Mouse (Mus musculus) neural tube, embryonic 14.5 days (tissue): ENCODE data around the gene Rims4. TPM values are rescaled to one million over a fixed set of nuclear protein-coding genes. Genes with fewer than 3 reads are reported as not detected.

Experiments used
- ATAC-seq: fragments of 200-750 bp; cut with Nextera tagmentation; 2 replicates; pipeline ENCODE4 v1.8.0; 2017; ENCODE audit warnings: low read depth, mild to moderate bottlenecking, moderate TSS enrichment, moderate library complexity
- H3K27ac ChIP-seq: fragments of 300-500 bp; sonication (generic); 2 replicates; pipeline ENCODE4 v1.5.1; 2014; ENCODE audit warnings: low read depth, mild to moderate bottlenecking, control low read depth, low read length, moderate library complexity, mixed read lengths
- H3K27me3 ChIP-seq: fragments of 300-500 bp; sonication (generic); 2 replicates; pipeline ENCODE4 v1.6.1; 2014; ENCODE audit warnings: low read length; ENCODE audit not compliant: control insufficient read depth, insufficient read depth
- H3K36me3 ChIP-seq: fragments of 300-500 bp; sonication (generic); 2 replicates; pipeline ENCODE4 v1.6.1; 2014; ENCODE audit warnings: low read length, mixed read lengths; ENCODE audit not compliant: control insufficient read depth, insufficient read depth
- H3K4me1 ChIP-seq: fragments of 300-500 bp; sonication (generic); 2 replicates; pipeline ENCODE4 v1.6.1; 2014; ENCODE audit warnings: low read length; ENCODE audit not compliant: control insufficient read depth, insufficient read depth
- H3K4me2 ChIP-seq: fragments of 300-500 bp; sonication (generic); 2 replicates; pipeline ENCODE4 v1.6.1; 2014; ENCODE audit warnings: mild to moderate bottlenecking, low read depth, low read length, control low read depth
- H3K4me3 ChIP-seq: fragments of 300-500 bp; sonication (generic); 2 replicates; pipeline ENCODE4 v1.5.1; 2014; ENCODE audit warnings: low read depth, low read length, control low read depth, mixed read lengths
- H3K9ac ChIP-seq: fragments of 300-500 bp; sonication (generic); replicated peaks from 2 replicates; pipeline ENCODE4 v1.6.1; 2014; ENCODE audit warnings: low read depth, mild to moderate bottlenecking, control low read depth, low read length, mixed read lengths
- H3K9me3 ChIP-seq: fragments of 300-500 bp; sonication (generic); 2 replicates; pipeline ENCODE4 v1.6.1; 2016; ENCODE audit warnings: low read length; ENCODE audit not compliant: control insufficient read depth
- WGBS: fragments of 180-500 bp; shearing (Covaris S2); extraction: QIAGEN DNeasy Blood & Tissue Kit; methylation state at CpG from one replicate; pipeline ENCODE4 v1.1.7; 2014; 5-methylcytosine and 5-hydroxymethylcytosine counted together
- polyA plus RNA-seq: library from polyadenylated mRNA; unstranded; fragments of >200 nt; fragmentation: Nextera tagmentation; extraction: Ambion mirVana; gene quantifications from 2 replicates; pipeline ENCODE4 v1.2.1, GENCODE M21; 2014

The Rims4 gene
- polyA plus RNA-seq, 1 experiment from 2014 or later, result 6.1 TPM

GRCm38 (mm10) chr2:163943056-163943455, 24.6 kb upstream of the Rims4 start:
- no peak for ATAC-seq
- 84% methylated on average over 6 of the region's 6 CpGs for WGBS
- Histone ChIP-seq H3K9me3 (no peaks in the 10 kb centered on the region), H3K4me2 (no peak overlapping the region), H3K36me3 (no peaks in the 10 kb centered on the region), H3K27me3 (no peaks in the 10 kb centered on the region), H3K4me1 (no peaks in the 10 kb centered on the region), H3K4me3 (no peak overlapping the region), H3K27ac (no peak overlapping the region), H3K9ac (no peak overlapping the region)

- 35% methylated on average over 8 of the region's 8 CpGs for WGBS
- Histone ChIP-seq H3K4me1 (no peaks in the 10 kb centered on the region), H3K36me3 (no peaks in the 10 kb centered on the region), H3K9me3 (no peaks in the 10 kb centered on the region), H3K4me3 (no peak overlapping the region), H3K27ac (no peak overlapping the region), H3K27me3 (no peaks in the 10 kb centered on the region), H3K9ac (no peak overlapping the region), H3K4me2 (no peak overlapping the region)
- no peak for ATAC-seq
Observed at GRCm38 (mm10) chr2:163939522-163939921, 21.0 kb upstream of the Rims4 start.

GRCm38 (mm10) chr2:163932151-163932550, 13.7 kb upstream of the Rims4 start:
- Histone ChIP-seq H3K27ac (no peak overlapping the region), H3K9me3 (no peaks in the 10 kb centered on the region), H3K9ac (no peak overlapping the region), H3K4me2 (no peak overlapping the region), H3K4me1 (no peaks in the 10 kb centered on the region), H3K36me3 (no peaks in the 10 kb centered on the region), H3K27me3 (no peaks in the 10 kb centered on the region), H3K4me3 (no peak overlapping the region)
- no peak for ATAC-seq
- 40% methylated on average over 7 of the region's 7 CpGs for WGBS

GRCm38 (mm10) chr2:163928464-163929200, 10.1 kb upstream of the Rims4 start:
- Histone ChIP-seq H3K4me1 (no peaks in the 10 kb centered on the region), H3K9me3 (no peaks in the 10 kb centered on the region), H3K4me2 (no peak overlapping the region), H3K9ac (no peak overlapping the region), H3K27me3 (no peaks in the 10 kb centered on the region), H3K4me3 (no peak overlapping the region), H3K27ac (no peak overlapping the region), H3K36me3 (no peaks in the 10 kb centered on the region)
- ATAC-seq, result no peak
- 64% methylated on average over 7 of the region's 7 CpGs for WGBS

GRCm38 (mm10) chr2:163925044-163925443, 6.6 kb upstream of the Rims4 start:
- Histone ChIP-seq H3K9ac (no peak overlapping the region), H3K27me3 (peaks cover 4% of the 10 kb centered on the region; the same call in 1 of the 2 replicates), H3K4me1 (no peaks in the 10 kb centered on the region), H3K36me3 (no peaks in the 10 kb centered on the region), H3K27ac (no peak overlapping the region), H3K4me2 (no peak overlapping the region), H3K4me3 (no peak overlapping the region), H3K9me3 (no peaks in the 10 kb centered on the region)
- no peak for ATAC-seq
- 90% methylated on average over 10 of the region's 10 CpGs for WGBS

GRCm38 (mm10) chr2:163924531-163924930, 6.0 kb upstream of the Rims4 start:
- Histone ChIP-seq H3K9me3 (no peaks in the 10 kb centered on the region), H3K4me1 (no peaks in the 10 kb centered on the region), H3K27ac (no peak overlapping the region), H3K4me3 (no peak overlapping the region), H3K27me3 (peaks cover 8% of the 10 kb centered on the region), H3K9ac (no peak overlapping the region), H3K4me2 (no peak overlapping the region), H3K36me3 (no peaks in the 10 kb centered on the region)
- WGBS, result 86% methylated on average over 3 of the region's 3 CpGs
- ATAC-seq, result no peak

GRCm38 (mm10) chr2:163923113-163923512, 4.6 kb upstream of the Rims4 start:
- Histone ChIP-seq H3K4me1 (no peaks in the 10 kb centered on the region), H3K27ac (no peak overlapping the region), H3K4me2 (no peak overlapping the region), H3K36me3 (no peaks in the 10 kb centered on the region), H3K9ac (no peak overlapping the region), H3K27me3 (peaks cover 13% of the 10 kb centered on the region), H3K9me3 (no peaks in the 10 kb centered on the region), H3K4me3 (no peak overlapping the region)
- no peak for ATAC-seq
- WGBS, result 59% methylated on average over 9 of the region's 9 CpGs

GRCm38 (mm10) chr2:163919581-163919980, 1.1 kb upstream of the Rims4 start:
- WGBS, result 85% methylated on average over 3 of the region's 3 CpGs

GRCm38 (mm10) chr2:163916703-163917102, 1.8 kb downstream of the Rims4 start:
- ATAC-seq, result no peak
- Histone ChIP-seq H3K4me1 (peaks cover 15% of the 10 kb centered on the region), H3K4me2 (no peak overlapping the region; the same call in 1 of the 2 replicates), H3K9ac (no peak overlapping the region), H3K27me3 (peaks cover 13% of the 10 kb centered on the region), H3K36me3 (no peaks in the 10 kb centered on the region), H3K27ac (no peak overlapping the region), H3K4me3 (no peak overlapping the region), H3K9me3 (no peaks in the 10 kb centered on the region)
- 82% methylated on average over 7 of the region's 7 CpGs for WGBS

More at GRCm38 (mm10) chr2:163919581-163919980, 1.1 kb upstream of the Rims4 start:
- peaks cover 2% of the 10 kb centered on the region for H3K4me1 ChIP-seq
- H3K36me3 ChIP-seq, result no peaks in the 10 kb centered on the region
- no peak overlapping the region for H3K27ac ChIP-seq
- ATAC-seq, result no peak
- H3K9ac ChIP-seq, result no peak overlapping the region
- H3K4me2 ChIP-seq, result peak overlapping the region; percentile 51; the same call in 1 of the 2 replicates
- peaks cover 13% of the 10 kb centered on the region for H3K27me3 ChIP-seq
- H3K4me3 ChIP-seq, result no peak overlapping the region; the same call in 1 of the 2 replicates
- no peaks in the 10 kb centered on the region for H3K9me3 ChIP-seq
